Comparison of ENCODE assay signal across 9 mouse cellular contexts in genomic region chr6:84139932-84140331, GRCm38 (mm10).
DNase-seq lines count a peak whose midpoint lies in the region; ATAC-seq and TF ChIP-seq lines count a peak whose summit lies in the region.
"Had no signal": no experiment of that assay in that cellular context is flagged by ENCODE, and none has a peak within 500 bp of the region (broad histone marks: within the 10 kb centered on the region; RNA-seq: fewer than 3 reads in every experiment).

No protein-coding gene starts in this region.

- no peaks in the 10 kb centered on the region for H3K36me3 ChIP-seq in lung, postnatal 0 days (ENCODE audit: insufficient read depth, low read length)
- H3K36me3 ChIP-seq in forebrain, embryonic 13.5 days (ENCODE audit: poor library complexity, severe bottlenecking): no peaks in the 10 kb centered on the region
- H3K36me3 ChIP-seq: liver, embryonic 15.5 days had no signal

- no peak for ATAC-seq in lung, postnatal 0 days
- no peak for ATAC-seq in forebrain, embryonic 13.5 days

- H3K9ac ChIP-seq in lung, postnatal 0 days (replicated peaks; ENCODE audit: low read depth): no peak overlapping the region
- no peak overlapping the region for H3K9ac ChIP-seq in forebrain, embryonic 13.5 days
- H3K9ac ChIP-seq: liver, embryonic 15.5 days had no signal

- peak; percentile 18 for DNase-seq in lung, postnatal 10 days
- DNase-seq in lung, postnatal 0 days (ENCODE audit: low spot score): no peak
- DNase-seq in brain, adult 2 months (ENCODE audit: low read depth, low spot score): peak; percentile 63
- peak; percentile 72 for DNase-seq in heart, adult 8-10 months (ENCODE audit: low spot score)
- DNase-seq in lung, postnatal 14 days: peak; percentile 9
- no peak for DNase-seq in spleen, postnatal 10 days (ENCODE audit: low spot score in 2 of 2)
- DNase-seq in layer of hippocampus, postnatal 25 days (ENCODE audit: extremely low spot score in 1 of 2, low spot score in 1 of 2): no peak

- H3K27me3 ChIP-seq in lung, postnatal 0 days (replicated peaks; ENCODE audit: insufficient read depth, low read length): no peaks in the 10 kb centered on the region
- no peaks in the 10 kb centered on the region for H3K27me3 ChIP-seq in forebrain, embryonic 13.5 days
- H3K27me3 ChIP-seq: liver, embryonic 15.5 days had no signal

- H3K4me3 ChIP-seq in lung, postnatal 0 days (ENCODE audit: low read depth, low read length): no peak overlapping the region
- H3K4me3 ChIP-seq in forebrain, embryonic 13.5 days: no peak overlapping the region
- H3K4me3 ChIP-seq: liver, embryonic 15.5 days had no signal

- WGBS in lung, postnatal 0 days: 51% methylated on average over 14 of the region's 14 CpGs
- WGBS in forebrain, embryonic 13.5 days: 86% methylated on average over 14 of the region's 14 CpGs

- no peak overlapping the region for H3K4me2 ChIP-seq in lung, postnatal 0 days (replicated peaks; ENCODE audit: low read depth, low read length)
- H3K4me2 ChIP-seq in forebrain, embryonic 13.5 days: no peak overlapping the region
- H3K4me2 ChIP-seq: liver, embryonic 15.5 days had no signal

- H3K27ac ChIP-seq in lung, postnatal 0 days (ENCODE audit: low read length): no peak overlapping the region
- H3K27ac ChIP-seq in forebrain, embryonic 13.5 days: no peak overlapping the region
- H3K27ac ChIP-seq: liver, embryonic 15.5 days had no signal

- TF ChIP-seq EP300 in lung, postnatal 0 days (IDR thresholded peaks at IDR 0.05): no peak

- peaks cover 3% of the 10 kb centered on the region; the same call in 1 of the 2 replicates for H3K4me1 ChIP-seq in lung, postnatal 0 days (ENCODE audit: insufficient read depth, low read depth, low read length)
- peaks cover 4% of the 10 kb centered on the region for H3K4me1 ChIP-seq in forebrain, embryonic 13.5 days
- H3K4me1 ChIP-seq: liver, embryonic 15.5 days had no signal

- TF ChIP-seq CTCF in lung, postnatal 0 days (IDR thresholded peaks at IDR 0.05): no peak

- no peaks in the 10 kb centered on the region for H3K9me3 ChIP-seq in lung, postnatal 0 days (ENCODE audit: low read length)
- H3K9me3 ChIP-seq in forebrain, embryonic 13.5 days (replicated peaks): no peaks in the 10 kb centered on the region
- H3K9me3 ChIP-seq: liver, embryonic 15.5 days had no signal

Comparison
In these comparisons a context has a peak if more than half of its experiments do, and no peak if none do; other contexts are left out.
1. DNase-seq: peak in lung, postnatal 10 days (single experiment), brain, adult 2 months (single experiment), heart, adult 8-10 months (single experiment) and lung, postnatal 14 days (single experiment); none in lung, postnatal 0 days (single experiment), spleen, postnatal 10 days (0 of 2) and layer of hippocampus, postnatal 25 days (0 of 2).